Mouse (Mus musculus) right cerebral cortex, adult 18-20 months (tissue): ENCODE results near the gene Atat1.

Experiments used
- DNase-seq: peaks from one replicate; pipeline ENCODE4 v3.0.0; 2022; ENCODE audit warnings: mixed read lengths

Gene Atat1

DNA sequence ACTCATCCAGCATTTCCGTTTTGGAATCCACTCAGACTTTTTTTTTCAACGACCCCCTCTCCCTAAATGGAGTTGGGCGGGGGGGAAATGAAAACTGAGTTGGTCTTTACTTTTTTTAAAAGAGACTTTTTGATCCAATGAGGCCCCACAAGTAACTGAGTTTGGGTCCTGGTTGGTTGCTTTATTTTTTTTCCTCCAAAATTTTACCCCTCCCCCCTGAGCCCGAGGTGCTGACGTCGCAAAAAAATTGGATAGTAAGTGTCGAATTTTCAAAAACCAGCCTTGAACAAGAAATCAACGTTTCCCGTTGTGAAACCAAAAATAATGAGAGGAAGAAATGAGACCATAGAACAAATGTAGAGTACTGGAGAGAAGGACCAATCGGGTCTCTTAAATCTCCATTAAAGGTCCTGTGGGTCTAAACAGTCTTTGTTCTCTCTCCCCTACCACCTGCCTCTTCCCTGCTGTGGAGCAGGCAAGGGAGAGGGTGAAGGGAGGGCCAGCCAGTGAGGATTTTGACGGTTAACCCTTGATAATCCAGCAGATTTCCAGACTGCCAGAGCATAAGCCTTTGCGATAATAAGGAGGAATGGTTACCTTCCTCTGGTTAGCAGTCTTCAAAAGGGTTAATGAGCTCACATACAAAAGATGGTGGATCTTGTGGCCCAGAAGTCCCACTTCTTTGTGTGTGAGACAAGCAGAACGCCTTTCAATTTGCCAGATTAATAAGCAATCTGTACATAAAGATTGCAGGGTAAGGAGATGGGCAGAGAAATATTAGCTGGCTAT, 7.8 kb upstream of the Atat1 start:
- peak; percentile 46 for DNase-seq

DNA sequence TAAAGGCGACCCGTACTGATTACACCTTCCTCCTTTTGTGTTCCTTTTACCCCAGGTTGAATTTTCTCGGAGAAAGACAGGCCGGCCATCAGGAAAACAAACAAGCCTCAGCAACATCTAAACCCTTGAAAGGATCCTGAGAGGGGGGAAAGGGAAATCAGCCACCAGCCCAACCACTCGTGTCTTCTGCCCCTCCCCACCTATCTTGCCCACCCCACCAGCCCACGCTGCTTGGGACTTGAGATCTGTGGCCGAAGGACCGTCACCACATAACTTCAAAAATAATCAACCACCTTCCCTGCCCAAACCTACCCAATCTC, 7.2 kb upstream of the Atat1 start:
- DNase-seq: peak; percentile 36

DNA sequence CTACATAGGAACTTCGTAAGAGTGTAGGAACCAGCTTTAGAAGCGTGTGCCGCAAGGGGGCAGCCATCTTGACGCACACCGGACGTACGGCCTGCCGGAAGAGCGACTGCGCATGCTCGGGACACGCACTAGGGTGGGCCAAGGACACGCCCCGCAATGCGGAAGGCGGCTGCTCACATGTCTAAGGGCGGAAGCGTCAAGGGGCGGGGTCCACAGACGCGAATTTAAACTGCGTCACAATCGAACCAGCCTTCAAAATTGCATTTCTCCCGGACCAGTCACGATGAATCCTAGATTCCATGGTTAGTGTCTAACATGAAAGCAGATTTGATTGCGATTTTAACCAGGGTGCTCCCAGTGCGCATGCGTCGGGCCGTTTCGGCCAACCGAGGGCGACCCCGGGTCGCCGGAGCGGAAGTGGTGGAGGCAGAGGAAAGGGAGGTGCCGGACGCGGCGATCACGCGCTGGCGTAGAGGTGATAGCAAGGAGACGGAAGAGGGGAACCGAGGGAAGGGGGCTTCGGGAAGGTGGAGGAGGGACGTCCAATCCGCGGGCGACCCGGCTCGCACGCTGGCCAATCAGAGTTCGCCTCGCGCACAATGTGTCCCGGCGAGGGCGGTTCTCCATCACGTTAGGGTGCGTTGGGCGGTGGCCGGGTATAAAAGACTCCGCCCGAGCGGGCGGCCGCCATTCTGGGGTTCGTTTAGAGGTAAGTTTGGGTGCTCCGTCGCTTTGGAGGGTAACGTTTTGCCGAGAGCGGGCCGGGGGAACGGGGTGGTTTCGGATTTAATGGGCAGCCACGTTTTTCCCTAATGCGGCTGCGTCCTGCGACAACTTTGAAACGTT, 6.6 kb upstream of the Atat1 start, which contains the start of the genes Mrps18b and Ppp1r10:
Gene Mrps18b (minus strand): TSS at position 93 of the 846 bp plus-strand sequence.
Gene Ppp1r10 (plus strand): TSS at position 138 of the 846 bp plus-strand sequence.
- DNase-seq: peak; percentile 100

DNA sequence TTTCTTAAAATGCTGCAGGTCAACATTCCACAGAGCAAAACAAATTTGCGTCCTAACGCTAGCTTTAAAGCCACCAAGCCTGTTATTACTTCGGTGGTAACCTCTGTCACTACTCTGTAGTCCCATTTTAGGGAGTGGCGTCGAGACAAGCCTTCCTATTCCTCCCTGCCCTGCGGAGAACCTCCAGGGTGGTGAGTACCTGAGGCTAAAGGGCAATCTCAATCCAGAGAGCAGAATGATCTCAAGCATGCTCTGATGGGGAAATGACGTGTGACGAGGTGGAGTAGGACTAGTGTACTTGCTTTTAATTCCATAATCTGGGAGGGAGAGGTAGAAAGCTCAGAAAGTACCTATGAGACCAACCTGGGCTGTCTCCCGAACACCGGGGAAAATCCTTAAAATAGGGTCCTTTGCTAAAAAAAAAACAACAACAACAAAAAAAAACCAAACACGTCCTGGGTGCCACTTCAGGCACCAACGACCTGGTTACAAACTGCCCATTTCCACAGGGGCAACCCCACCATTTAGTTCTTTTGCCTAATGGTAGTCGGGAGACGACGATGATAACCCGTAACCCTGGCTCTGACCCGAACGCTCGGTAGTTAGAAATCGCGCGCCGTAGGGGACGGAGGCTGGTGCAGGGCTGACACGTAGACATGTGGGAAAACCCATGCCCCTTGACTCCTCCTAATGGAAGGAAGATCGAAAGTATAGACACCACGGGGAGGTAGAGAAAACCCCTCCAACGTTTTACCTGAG, 5.8 kb upstream of the Atat1 start:
- no peak for DNase-seq

DNA sequence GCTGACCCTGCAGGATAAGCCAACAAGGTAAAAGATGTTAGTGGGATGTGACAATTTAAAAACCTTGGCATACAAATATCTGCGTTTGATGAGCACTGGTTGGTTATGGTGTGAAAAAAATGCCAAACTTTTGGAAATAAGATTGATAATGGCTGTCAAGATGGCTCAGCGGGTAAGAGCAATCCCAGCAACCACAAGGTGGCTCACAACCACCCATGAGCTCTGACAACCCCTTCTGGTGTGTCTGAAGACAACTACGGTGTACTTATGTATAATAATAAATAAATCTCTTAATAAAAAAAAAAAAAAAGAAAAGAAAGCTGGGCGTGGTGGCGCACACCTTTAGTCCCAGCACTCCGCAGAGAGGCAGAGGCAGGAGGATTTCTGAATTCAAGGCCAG, 5.1 kb upstream of the Atat1 start:
- no peak for DNase-seq

DNA sequence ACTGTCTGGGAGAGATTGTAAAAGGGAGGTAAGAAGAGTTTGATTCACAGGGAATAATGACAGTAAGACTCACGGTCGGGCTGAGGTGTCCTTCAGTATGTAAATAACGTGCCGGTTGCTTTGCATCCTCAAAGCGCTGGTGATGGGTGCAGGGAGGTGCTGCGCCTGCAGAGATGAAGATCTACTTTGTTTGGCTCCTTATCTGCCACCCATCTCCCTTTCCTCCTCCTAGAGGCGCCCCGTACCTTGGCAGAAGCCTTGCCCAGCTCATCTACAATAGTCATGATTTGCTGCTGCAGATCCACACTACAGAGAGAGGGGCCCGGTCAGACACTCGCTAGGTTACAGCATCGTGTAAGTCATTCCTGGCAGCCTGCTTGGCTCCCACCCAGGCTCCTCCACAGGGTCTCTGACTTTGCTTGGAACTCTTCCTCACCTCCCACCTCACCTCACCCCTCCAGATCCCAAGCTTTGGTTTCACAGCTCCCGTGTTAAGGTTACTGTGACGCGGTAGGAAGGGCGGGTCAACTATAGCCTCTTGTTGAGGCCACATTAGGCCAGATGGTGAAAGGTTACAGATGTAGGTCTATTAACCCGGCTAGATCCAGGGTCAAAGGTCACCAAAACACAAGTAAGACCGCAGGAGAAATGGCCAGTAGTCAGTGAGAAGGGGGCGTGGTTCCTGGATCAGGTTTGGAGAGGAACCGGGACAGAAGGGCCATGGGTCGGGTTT, 523 bp downstream of the Atat1 start:
- no peak for DNase-seq

DNA sequence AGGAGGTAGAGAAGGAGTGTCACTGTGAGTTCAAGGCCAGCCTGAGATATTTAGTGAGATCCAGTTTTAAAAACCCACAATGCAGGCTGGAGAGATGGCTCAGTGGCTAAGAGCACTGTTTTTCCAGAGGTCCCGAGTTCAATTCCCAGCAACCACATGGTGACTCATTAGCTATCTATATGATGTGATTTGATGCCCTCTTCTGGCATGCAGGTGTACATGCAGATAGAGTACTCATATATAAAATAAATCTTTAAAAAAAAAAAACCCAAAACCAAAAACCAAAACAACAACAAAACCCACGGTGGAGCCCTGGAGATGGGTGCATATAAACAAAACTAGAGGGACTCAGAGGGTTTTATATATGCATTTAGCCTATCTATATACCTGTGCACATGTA, 2.3 kb downstream of the Atat1 start:
- no peak for DNase-seq

DNA sequence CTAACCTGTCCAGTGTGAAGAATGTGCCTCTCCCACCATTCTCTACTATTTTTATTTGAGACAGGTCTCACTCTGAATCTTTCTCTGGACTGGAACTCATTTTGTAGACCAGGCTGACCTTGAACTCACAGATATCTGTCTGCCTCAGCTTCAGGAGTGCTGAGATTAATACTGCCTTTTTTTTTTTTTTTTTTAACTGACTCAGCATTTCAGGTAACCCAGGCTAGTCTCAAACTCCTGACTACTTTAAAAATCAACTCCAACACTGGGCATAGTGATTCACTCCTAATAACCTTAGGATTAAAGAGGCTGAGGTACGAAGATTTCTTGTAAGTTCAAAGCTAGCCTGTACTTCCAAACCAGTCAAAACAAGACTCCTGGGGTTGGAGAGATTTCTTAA, 4.3 kb downstream of the Atat1 start:
- no peak for DNase-seq

DNA sequence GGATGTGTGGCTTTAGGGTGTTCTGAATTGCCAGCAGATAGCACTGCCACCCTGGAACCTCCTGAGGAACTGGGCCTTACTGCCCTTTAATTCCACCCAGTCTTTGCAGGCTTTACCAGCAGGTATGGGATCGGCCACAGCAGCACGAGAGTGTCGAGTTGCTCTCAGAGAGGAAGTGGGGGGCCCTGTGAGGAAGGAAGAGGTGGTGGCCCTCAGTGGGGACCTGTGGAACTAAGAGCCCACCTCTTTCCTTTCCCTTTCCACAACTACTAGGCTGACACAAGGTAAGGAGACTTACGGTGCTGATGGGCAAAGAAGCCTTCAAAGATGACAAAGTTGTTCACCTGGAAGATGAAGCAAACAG, 5.9 kb downstream of the Atat1 start:
- DNase-seq: no peak

DNA sequence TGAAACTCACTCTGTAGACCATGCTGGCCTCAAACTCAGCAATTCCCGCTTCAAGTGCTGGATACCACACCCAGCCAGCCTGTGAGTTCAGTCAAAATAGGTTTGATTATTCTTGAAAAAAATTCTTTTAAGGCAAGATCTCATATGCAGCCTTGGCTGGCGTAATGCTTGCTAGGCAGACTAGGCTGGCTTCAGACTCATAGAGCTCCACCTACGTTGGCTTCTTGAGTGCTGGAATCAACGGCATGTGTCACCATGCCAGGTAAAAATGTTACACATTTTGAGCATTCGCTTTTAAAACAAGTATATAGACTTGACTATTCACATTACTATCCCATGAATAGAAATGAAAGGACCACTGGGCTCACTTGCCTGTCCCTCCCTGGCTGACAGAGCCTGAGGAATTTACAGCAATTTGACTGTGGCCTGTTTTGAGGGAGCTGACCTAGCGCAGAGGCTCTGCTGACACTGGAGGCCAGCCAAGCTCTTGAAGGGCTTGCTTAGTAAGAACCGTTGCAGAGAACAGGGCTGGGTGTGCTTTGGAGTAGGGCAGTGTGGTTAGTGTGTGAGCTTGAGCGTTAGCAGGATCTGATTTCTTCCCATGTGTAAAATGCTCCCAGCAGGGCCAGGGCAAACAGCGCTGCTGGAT, 6.4 kb downstream of the Atat1 start:
- no peak for DNase-seq

DNA sequence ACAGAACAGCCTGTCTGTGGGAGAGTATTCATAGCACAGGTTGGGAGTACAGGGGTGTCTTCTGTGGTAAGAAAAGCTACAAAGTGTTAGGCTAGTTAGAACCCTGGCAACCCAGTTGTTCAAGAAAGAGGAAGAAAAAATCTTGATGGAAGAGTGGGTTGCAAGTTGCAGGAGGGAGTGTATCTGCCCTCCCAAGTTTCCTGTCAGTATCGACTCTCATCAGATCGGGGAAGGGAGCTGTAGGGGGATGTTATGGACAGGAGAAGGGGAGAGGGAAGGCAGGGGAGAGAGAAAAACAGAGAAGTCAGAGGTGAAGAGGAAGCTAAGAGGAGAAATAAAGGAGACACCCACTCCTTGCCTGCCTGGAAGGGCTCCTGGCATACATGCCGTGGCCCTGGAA, 9.2 kb downstream of the Atat1 start:
- no peak for DNase-seq

DNA sequence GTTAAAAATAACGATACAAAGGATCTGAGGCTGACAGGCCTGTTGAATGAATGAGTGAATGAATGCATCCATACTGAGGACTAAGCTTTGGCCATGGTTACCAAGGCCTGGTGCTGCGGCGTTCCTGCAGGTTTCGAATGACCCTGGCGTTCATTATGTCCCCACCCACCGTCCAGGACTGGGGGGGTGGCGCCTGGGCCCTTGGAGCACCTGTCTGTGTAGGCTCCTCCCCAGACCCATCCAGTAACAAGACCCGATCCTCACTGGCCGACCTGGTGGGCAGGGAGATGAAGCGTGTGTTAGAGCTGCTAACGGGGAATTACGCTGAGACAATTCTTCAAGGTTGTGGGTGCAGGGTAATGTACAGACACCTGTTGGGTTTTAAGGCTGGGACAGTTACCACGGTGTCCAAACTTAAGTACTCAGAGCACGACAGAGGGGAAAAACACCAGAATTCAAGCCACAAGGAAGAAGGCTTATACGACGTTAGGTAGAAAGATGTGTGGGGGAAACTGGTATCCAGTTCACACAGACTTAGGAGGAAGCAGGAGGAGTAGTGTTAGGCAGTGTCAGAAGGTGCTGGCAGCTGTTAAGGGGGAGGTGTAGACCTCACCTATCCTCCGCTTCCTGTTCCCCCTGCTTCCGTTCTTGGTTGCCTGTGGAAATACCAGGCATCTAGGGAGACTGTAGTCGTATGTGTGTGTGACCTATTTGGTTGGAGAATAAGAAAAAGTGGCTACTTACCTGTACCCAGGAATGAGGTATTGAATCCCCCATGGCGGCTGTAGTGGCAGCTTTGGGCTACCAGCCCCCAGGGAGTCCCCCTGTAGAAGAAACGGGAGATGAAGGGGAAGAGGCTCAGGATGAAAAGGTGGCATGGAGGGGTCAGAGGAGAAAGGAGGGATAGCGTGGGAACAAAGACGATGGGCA, 12.0 kb downstream of the Atat1 start:
- no peak for DNase-seq

DNA sequence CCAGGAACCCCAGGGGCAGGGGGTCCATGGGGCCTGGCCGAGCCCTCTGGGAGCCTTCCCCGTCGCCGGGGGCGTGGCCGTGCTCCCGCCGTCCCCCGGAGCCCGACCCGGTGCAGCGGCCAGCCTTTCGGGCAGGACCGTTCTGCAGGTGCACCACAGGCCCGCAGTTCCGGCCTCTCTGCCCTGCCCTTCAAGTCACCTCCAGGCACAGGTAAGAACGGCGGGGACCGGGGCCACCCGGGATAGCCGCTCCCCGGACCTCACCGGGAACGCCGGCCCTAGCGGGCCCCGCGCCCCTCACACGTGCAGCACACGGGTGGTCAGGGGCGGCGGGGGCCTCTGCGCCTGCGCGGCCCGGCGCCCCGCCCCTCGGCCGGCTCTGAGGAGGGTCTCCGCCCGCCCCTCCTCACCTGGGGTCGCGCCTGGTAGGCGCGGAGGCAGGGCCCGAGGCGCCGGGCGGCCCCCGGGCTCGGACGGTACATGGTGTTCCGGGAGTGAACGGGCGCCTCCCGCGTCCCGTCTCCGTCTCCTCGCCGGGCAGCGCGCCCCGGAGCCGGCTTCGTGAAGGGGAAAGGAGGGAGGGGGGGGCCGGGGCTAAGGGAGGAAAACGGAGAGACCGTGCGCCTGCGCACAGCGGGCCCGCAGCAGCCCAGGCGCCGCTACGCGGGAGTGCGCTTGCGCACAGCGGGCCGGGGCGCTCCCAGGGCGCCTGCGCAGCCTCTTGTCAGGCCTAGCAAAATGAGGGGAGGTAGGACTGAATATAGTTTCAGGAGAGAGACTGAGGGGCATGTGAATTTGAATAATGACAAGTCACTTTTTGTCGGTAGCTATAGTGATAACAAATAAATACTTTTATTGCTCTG, 12.9 kb downstream of the Atat1 start, which contains the start of gene 2310061I04Rik:
Gene 2310061I04Rik (minus strand): TSS at position 651 of the 863 bp plus-strand sequence.
- peak; percentile 93 for DNase-seq

DNA sequence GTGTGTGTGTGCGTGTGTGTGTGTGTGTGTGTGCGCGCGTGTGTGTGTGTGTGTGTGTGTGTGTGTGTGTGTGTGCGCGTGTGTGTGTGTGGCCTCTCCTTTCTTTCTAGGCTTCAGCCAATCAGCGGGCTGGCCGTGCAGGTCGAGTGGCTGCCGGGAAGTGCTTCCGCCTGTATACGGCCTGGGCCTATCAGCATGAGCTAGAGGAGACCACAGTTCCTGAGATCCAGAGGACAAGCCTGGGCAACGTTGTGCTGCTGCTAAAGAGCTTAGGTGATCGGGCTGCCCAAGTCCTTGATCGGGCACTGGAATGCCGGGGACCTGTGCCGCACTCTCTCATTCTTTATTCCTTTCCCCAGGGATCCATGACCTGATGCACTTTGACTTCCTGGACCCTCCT, 22.1 kb downstream of the Atat1 start:
- no peak for DNase-seq

DNA sequence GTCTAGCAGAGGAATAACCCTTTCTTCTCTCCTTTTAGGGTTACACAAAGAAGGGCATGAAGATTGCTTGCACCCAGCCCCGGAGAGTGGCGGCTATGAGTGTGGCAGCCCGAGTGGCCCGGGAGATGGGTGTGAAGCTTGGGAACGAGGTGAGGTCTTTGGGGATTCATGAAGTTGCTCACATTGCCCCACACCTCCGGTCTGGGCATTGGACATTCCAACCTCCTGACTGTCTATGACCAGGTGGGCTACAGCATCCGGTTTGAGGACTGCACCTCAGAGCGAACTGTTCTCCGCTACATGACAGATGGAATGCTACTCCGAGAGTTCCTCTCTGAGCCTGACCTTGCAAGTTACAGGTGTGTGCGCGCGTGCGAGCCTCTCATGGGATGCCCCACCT, 26.1 kb downstream of the Atat1 start:
- DNase-seq: no peak

DNA sequence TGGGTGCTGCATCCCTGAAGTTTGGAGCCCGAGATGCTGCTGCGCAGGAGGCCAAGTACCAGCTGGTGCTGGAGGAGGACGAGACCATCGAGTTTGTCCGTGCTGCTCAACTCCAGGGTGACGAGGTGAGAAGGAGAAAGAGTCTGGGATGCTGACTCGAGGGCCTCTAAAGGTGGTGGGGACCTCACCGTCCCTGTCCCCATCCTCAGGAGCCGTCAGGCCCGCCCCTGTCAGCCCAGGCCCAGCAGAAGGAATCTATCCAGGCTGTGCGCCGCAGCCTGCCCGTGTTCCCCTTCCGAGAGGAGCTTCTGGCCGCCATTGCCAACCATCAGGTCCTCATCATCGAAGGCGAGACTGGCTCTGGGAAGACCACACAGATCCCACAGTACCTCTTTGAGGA, 27.0 kb downstream of the Atat1 start:
- no peak for DNase-seq

DNA sequence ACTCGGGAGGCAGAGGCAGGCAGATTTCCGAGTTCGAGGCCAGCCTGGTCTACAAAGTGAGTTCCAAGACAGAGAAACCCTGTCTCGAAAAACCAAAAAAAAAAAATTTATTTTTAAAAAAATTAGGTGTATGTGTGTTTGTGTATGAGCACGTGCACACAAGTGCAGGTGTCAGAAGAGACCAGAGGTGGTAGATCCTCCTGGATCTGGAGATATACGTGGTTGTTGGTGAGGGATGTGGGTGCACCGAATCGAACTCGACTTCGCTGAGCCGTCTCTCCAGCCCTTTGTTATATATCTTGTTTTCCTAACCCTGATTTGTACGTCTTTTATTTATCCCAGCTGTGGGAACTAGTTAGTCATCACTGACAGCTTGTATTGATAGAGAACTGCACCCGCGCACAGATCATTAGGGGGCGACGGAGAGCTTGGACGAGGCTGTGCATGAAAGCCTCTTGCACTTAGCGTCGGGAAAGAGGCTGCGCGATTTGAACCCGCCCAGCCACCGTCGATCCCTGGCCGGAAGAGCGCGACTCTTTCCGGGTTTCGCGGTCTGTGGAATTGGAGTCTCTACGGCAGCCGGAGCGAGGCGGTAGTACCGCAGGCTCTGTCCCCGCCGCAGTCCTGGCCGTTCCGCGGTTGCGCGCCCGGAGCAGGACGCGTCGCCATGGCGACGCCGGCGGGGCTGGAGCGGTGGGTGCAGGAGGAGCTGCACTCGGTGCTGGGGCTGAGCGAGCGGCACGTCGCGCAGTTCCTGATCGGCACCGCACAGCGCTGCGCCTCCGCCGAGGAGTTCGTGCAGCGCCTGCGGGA, 30.4 kb downstream of the Atat1 start, which contains the start of gene Dhx16:
Gene Dhx16 (plus strand): TSS at position 575 of the 813 bp plus-strand sequence.
- peak; percentile 97 for DNase-seq

DNA sequence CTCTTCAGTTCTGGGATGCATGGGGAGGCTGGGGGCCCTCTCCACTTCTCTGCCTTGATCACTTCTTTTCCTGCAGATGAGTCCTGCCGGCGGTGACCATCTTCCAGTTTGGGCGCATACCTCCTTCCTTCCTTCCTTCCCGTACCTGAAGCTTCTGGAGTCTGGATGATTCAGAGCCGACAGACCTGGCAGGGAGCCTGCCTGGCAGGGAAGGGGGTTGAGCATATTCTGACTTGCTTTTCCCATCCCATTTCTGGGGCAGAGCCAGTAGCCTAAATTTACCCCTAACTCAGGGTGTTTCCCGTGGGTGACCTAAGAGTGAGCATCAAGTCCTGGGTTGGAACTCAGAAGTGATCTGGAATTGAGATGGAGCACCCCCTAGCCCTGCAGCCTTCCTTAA, 35.2 kb downstream of the Atat1 start:
- DNase-seq: peak; percentile 73
